Mouse (Mus musculus) olfactory bulb, adult 2 months (tissue): ENCODE data around the gene Rnf103. TPM values are rescaled to one million over a fixed set of nuclear protein-coding genes. Genes with fewer than 3 reads are reported as not detected.
"Not testable (repeated sequence)": the region's sequence is repeated elsewhere in the genome, so short reads cannot be mapped to it uniquely, and the experiment has no call there.

ENCODE experiments used
- H3K27ac ChIP-seq: fragments of 200-500 bp; 2 replicates; pipeline ENCODE4 v1.5.1; 2012; ENCODE audit warnings: low read depth, low read length; ENCODE audit not compliant: insufficient read depth
- H3K4me1 ChIP-seq: fragments of 200-500 bp; 2 replicates; pipeline ENCODE4 v1.6.1; 2012; ENCODE audit warnings: low read length; ENCODE audit not compliant: control insufficient read depth, insufficient read depth
- H3K4me3 ChIP-seq: fragments of 200-500 bp; 2 replicates; pipeline ENCODE4 v1.5.1; 2012; ENCODE audit warnings: mild to moderate bottlenecking, low read depth, low read length, moderate library complexity; ENCODE audit not compliant: insufficient read depth
- CTCF ChIP-seq: fragments of 200-500 bp; IDR thresholded peaks from 2 replicates; pipeline ENCODE4 v1.5.1; 2012; ENCODE audit warnings: low read depth, mild to moderate bottlenecking, low read length, moderate library complexity; ENCODE audit not compliant: insufficient read depth
- POLR2A ChIP-seq: fragments of 200-500 bp; IDR thresholded peaks from 2 replicates; pipeline ENCODE4 v1.6.1; 2012; ENCODE audit warnings: mild to moderate bottlenecking, low read depth, low read length, moderate library complexity; ENCODE audit not compliant: insufficient read depth
- WGBS: fragments of 180-500 bp; shearing (Covaris S2); methylation state at CpG from one replicate; pipeline ENCODE4 v1.1.7; 2018; 5-methylcytosine and 5-hydroxymethylcytosine counted together
- polyA plus RNA-seq: library from polyadenylated mRNA; stranded (reverse); fragments of >200 nt; gene quantifications from 2 replicates; pipeline ENCODE4 v1.2.4, GENCODE M21; 2012; ENCODE audit warnings: low replicate concordance; ENCODE audit not compliant: missing spikeins, insufficient read depth, insufficient read length

Rnf103 gene
- polyA plus RNA-seq, 1 experiment, result not detected

GRCm38 (mm10) chr6:71471830-71472520 is 21.7 kb upstream of the Rnf103 start:
- TF ChIP-seq POLR2A, result no peak
- TF ChIP-seq CTCF, result no peak
- WGBS, result 81% methylated on average over 4 of the region's 4 CpGs
- H3K4me3 ChIP-seq, result no peak overlapping the region
- no peak overlapping the region for H3K27ac ChIP-seq
- H3K4me1 ChIP-seq, result no peaks in the 10 kb centered on the region

GRCm38 (mm10) chr6:71472786-71473185 is 20.9 kb upstream of the Rnf103 start:
- TF ChIP-seq CTCF (no peak), POLR2A (no peak)
- WGBS, result 93% methylated on average over 1 of the region's 1 CpGs
- no peak overlapping the region for H3K4me3 ChIP-seq
- H3K27ac ChIP-seq, result no peak overlapping the region
- H3K4me1 ChIP-seq, result no peaks in the 10 kb centered on the region

- TF ChIP-seq POLR2A (no peak), CTCF (no peak)
- 86% methylated on average over 3 of the region's 3 CpGs for WGBS
- Histone ChIP-seq H3K4me3 (no peak overlapping the region), H3K4me1 (no peaks in the 10 kb centered on the region), H3K27ac (no peak overlapping the region)
Measured at GRCm38 (mm10) chr6:71475604-71476003, 18.1 kb upstream of the Rnf103 start.

GRCm38 (mm10) chr6:71476783-71477182 is 16.9 kb upstream of the Rnf103 start:
- no peak overlapping the region for H3K4me3 ChIP-seq
- no peak overlapping the region for H3K27ac ChIP-seq
- H3K4me1 ChIP-seq, result no peaks in the 10 kb centered on the region
- WGBS, result 82% methylated on average over 5 of the region's 5 CpGs
- TF ChIP-seq POLR2A (no peak), CTCF (no peak)

GRCm38 (mm10) chr6:71478816-71479568 is 14.7 kb upstream of the Rnf103 start:
- 89% methylated on average over 10 of the region's 10 CpGs for WGBS
- not testable (repeated sequence) for H3K4me3 ChIP-seq, H3K4me1 ChIP-seq, H3K27ac ChIP-seq

- 90% methylated on average over 2 of the region's 2 CpGs for WGBS
- H3K27ac ChIP-seq, H3K4me1 ChIP-seq, H3K4me3 ChIP-seq: not testable (repeated sequence)
Measured at GRCm38 (mm10) chr6:71479588-71479987, 14.1 kb upstream of the Rnf103 start.

GRCm38 (mm10) chr6:71480136-71480535 is 13.6 kb upstream of the Rnf103 start:
- TF ChIP-seq CTCF (no peak), POLR2A (no peak)
- WGBS, result 86% methylated on average over 1 of the region's 1 CpGs
- no peak overlapping the region for H3K27ac ChIP-seq
- no peaks in the 10 kb centered on the region for H3K4me1 ChIP-seq
- no peak overlapping the region for H3K4me3 ChIP-seq

- 48% methylated on average over 7 of the region's 7 CpGs for WGBS
- H3K4me3 ChIP-seq, result no peak overlapping the region
- no peak for TF ChIP-seq CTCF
- TF ChIP-seq POLR2A, result no peak
- H3K4me1 ChIP-seq, result no peaks in the 10 kb centered on the region
- no peak overlapping the region for H3K27ac ChIP-seq
Measured at GRCm38 (mm10) chr6:71481136-71481535, 12.6 kb upstream of the Rnf103 start.

GRCm38 (mm10) chr6:71485246-71485645 is 8.4 kb upstream of the Rnf103 start:
- Histone ChIP-seq H3K4me1 (no peaks in the 10 kb centered on the region), H3K4me3 (no peak overlapping the region), H3K27ac (no peak overlapping the region)
- TF ChIP-seq CTCF (no peak), POLR2A (no peak)
- 75% methylated on average over 5 of the region's 5 CpGs for WGBS
